Mouse (Mus musculus): ENCODE measurements around the gene Tmeff1. TPM values are rescaled to one million over a fixed set of nuclear protein-coding genes. Genes with fewer than 3 reads are reported as not detected.

Gene Tmeff1
- total RNA-seq, 2 experiments from 2014 or later = 234 TPM

- DNase-seq = no peak
Observed at GRCm38 (mm10) chr4:48561824-48562223, 23.1 kb upstream of the Tmeff1 start.

DNA sequence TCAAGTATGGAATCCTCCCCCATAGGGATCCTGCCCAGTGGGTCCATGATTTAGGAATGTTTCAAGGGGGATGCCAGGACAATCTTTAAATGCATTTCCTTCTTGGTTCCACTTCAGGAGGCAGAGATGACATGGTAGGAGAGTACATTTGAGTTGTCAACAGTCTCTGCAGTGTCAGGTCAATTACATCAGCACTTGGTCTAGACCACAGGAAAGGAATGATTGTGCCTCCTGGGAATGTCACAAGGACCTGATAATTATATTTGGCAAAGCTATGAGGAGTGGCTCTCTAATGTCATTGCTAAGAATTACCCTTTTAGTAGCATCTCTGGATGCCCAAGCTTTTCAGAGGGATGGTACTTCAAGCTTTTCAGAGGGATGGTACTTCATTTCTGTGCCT, 20.0 kb upstream of the Tmeff1 start:
- intact Hi-C loops (cut with DNase I) = no loop called here
- no peak for DNase-seq

More at GRCm38 (mm10) chr4:48561824-48562223, 23.1 kb upstream of the Tmeff1 start:
- intact Hi-C loops (cut with DNase I) = no loop called here

GRCm38 (mm10) chr4:48576361-48576760, 8.6 kb upstream of the Tmeff1 start:
- no peak for DNase-seq
- intact Hi-C loops (cut with DNase I) = no loop called here

DNA sequence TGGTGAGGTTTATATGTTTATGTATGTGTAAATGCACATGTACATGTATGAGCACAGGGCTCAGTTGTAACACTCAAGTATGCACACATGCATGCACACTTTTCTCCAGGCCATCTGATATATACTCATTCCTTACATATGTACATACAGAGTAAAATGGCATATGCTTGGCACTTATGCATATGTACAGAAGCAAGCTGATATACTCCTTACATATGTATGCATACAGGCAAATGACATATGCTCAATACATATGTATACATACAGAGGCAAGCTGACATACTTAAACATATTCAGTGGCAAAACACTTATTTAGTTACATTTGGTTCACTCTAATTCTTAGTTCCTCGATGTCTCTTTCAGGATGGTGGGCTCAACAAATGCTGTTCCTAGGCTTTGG, 7.1 kb upstream of the Tmeff1 start:
- no peak for DNase-seq
- intact Hi-C loops (cut with DNase I) = no loop called here

DNA sequence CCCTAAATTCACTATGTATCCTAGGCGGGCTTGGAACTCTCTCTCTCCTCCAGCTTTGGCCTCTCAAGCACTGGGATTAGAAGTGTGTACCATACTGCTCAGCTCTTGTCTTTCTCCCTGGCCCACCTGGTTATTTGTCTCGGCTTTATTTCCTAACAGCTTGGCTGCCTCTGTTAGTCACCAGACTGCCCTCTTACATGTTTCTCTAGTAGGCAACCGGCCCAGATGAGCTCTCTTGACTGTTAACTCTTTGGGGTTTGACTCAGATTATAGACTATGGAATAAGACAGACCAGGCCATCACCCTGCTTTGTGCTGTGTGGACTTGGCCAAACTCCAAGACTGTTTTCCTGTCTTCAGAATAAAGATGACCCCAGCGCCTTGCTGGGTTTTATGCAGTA, 6.6 kb upstream of the Tmeff1 start:
- no peak for DNase-seq
- intact Hi-C loops (cut with DNase I) = no loop called here

- DNase-seq = no peak
- intact Hi-C loops (cut with DNase I) = no loop called here
Observed at GRCm38 (mm10) chr4:48579475-48580110, 5.4 kb upstream of the Tmeff1 start.

GRCm38 (mm10) chr4:48581201-48581600, 3.8 kb upstream of the Tmeff1 start:
- intact Hi-C loops (cut with DNase I) = no loop called here
- peak; percentile 12 for DNase-seq

DNA sequence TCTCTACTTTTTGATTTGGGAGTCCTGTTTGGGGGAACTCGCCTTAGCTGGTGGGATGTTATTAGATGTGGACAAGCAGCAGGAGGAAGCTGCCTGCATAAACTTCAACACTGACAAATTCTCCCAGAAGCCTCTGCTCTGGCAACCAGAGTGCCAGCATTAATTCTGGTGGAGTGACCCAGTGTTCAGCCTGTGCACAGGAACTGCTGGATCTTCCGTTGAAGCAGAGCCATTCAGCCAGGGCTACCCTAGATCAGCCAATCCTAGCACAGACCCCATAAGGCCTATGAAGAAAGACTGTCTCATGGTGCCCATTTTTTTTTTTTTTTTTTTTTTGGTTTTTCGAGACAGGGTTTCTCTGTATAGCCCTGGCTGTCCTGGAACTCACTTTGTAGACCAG, 3.0 kb upstream of the Tmeff1 start:
- intact Hi-C loops (cut with DNase I) = no loop called here
- no peak for DNase-seq

DNA sequence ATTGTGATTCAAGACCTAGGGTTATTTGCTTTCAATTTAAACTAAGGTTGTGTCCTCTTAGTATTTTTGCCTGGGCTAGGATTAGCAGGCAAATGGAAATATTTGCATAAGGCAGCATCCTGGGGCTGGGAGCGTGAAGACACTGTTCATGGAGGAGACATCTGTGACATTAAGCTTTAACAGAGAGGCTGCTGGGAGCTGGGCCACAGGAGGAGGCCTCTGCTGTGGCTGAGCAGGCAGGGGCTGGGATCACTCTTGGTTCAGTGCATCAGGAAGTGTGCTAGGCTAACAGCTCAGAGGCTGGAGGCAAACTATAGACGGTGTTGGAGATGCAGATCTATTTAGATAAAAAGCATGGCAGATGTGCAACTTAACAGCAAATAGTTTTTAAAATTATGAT, 2.0 kb upstream of the Tmeff1 start:
- DNase-seq = no peak
- intact Hi-C loops (cut with DNase I) = no loop called here

- intact Hi-C loops (cut with DNase I) = loop anchor here (5.0 kb wide), 1 partner anchor 82 kb away; no protein-coding TSS in a partner anchor
- no peak for DNase-seq
Observed at GRCm38 (mm10) chr4:48585241-48586098, 496 bp downstream of the Tmeff1 start.

DNA sequence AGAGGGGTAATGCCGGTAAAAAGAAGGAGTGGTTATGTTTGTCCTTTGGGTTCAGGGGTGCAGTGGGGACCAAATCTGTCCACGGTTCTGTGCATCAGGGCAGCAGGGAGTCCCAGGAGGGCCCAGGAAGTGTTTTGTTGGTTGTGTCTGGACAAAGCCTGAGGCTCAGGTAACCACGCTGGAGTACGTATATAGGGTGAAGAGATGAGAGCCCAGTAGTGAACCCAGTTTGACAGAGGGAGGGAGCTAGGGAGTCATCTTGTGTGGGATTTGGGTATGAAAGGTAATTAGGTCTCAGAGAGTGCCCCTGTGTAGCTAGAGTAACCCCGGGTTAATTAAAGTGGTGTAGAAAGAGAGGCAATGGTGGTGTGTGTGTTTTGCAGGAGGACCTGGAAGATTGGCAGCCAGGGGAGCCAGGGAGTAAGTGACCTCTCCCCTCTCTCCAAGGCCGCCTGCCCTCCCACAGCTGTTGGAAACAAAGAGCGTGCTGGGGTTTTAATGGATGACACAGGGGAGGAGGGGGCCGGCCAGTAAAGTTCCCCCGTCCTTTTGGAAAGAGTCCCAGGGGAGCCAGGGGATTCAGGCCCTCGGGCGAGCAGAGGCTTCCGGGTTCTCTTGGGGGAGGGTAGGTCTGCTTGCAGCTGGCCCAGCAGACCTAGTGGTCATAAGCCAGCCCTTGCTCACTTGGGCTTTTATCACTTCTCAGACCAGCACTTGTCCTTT, 1.3 kb downstream of the Tmeff1 start:
- intact Hi-C loops (cut with DNase I) = loop anchor here (5.0 kb wide), 1 partner anchor 81 kb away; no protein-coding TSS in a partner anchor
- DNase-seq = peak; percentile 53

- DNase-seq = peak; percentile 12
- intact Hi-C loops (cut with DNase I) = loop anchor here (5.0 kb wide), 1 partner anchor 80 kb away; no protein-coding TSS in a partner anchor
Observed at GRCm38 (mm10) chr4:48587526-48587925, 2.6 kb downstream of the Tmeff1 start.

- intact Hi-C loops (cut with DNase I) = loop anchor here (5.0 kb wide), 1 partner anchor 79 kb away; no protein-coding TSS in a partner anchor
- no peak for DNase-seq
Observed at GRCm38 (mm10) chr4:48588576-48588975, 3.6 kb downstream of the Tmeff1 start.

DNA sequence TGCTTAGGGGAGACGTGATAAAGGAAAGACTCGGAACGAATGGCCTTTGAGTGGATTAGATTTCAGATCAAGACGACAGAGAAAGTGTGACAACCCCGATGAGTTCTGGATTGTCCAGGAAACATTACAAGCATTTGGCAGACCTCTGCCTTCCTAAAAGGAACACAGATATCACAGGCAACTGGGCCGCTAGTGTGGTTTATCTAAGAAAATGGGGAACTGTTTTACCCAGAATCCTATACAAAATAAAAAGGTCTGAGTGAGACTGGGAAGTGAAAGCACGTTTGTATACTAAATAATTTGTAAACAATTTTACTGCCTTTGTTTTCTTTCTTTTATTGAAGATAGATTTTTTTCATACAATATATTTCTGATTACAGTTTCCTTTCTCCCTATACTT, 5.9 kb downstream of the Tmeff1 start:
- intact Hi-C loops (cut with DNase I) = no loop called here

GRCm38 (mm10) chr4:48591390-48591789, 6.4 kb downstream of the Tmeff1 start:
- no peak for DNase-seq

More for the DNA sequence above, 5.9 kb downstream of the Tmeff1 start:
- no peak for DNase-seq

DNA sequence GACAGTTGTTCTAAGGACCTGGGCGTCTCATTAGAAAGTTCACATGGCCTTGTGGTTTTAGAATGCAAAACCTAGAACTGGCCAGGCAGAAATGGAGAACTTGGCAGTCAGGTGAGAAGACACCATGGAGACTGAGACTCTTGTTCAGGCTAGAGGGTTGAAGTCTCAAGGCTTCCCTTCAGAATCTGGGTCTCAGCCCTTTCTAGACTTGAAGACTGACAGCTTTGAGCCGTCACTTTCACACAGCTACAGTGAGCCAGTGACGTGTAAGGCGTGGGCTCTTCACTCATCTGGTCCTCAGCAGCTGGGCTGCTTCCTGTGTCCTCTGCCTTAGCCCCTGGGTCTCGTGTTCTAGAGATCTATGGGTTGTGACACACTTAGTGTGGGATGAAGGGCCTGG, 7.4 kb downstream of the Tmeff1 start:
- no peak for DNase-seq
- intact Hi-C loops (cut with DNase I) = no loop called here

More at GRCm38 (mm10) chr4:48591390-48591789, 6.4 kb downstream of the Tmeff1 start:
- intact Hi-C loops (cut with DNase I) = no loop called here

- DNase-seq = no peak
- intact Hi-C loops (cut with DNase I) = no loop called here
Observed at GRCm38 (mm10) chr4:48592844-48593243, 7.9 kb downstream of the Tmeff1 start.

GRCm38 (mm10) chr4:48596111-48596510, 11.1 kb downstream of the Tmeff1 start:
- intact Hi-C loops (cut with DNase I) = no loop called here

GRCm38 (mm10) chr4:48605650-48606049, 20.7 kb downstream of the Tmeff1 start:
- intact Hi-C loops (cut with DNase I) = no loop called here
- DNase-seq = no peak

More at GRCm38 (mm10) chr4:48596111-48596510, 11.1 kb downstream of the Tmeff1 start:
- DNase-seq = no peak

- intact Hi-C loops (cut with DNase I) = no loop called here
- DNase-seq = no peak
Observed at GRCm38 (mm10) chr4:48609485-48609884, 24.5 kb downstream of the Tmeff1 start.

- DNase-seq = no peak
- intact Hi-C loops (cut with DNase I) = no loop called here
Observed at GRCm38 (mm10) chr4:48610251-48610650, 25.3 kb downstream of the Tmeff1 start.

Measured in left cerebral cortex, postnatal 4 days (tissue).